Mouse (Mus musculus) bone marrow, adult 2 months (tissue): ENCODE results near the gene Atl2. TPM values are rescaled to one million over a fixed set of nuclear protein-coding genes. Genes with fewer than 3 reads are reported as not detected.
A peak's percentile ranks its signal among the peaks of the same experiment; 100 is the strongest.

ENCODE experiments used
- H3K27ac ChIP-seq: fragments of 200-500 bp; 2 replicates; pipeline ENCODE4 v1.5.1; 2012; ENCODE audit warnings: low read depth, mild to moderate bottlenecking, control low read depth, inconsistent platforms, low read length; ENCODE audit not compliant: control insufficient read depth, poor library complexity, insufficient read depth
- H3K4me1 ChIP-seq: fragments of 200-500 bp; 2 replicates; pipeline ENCODE4 v1.6.1; 2011; ENCODE audit warnings: low read length; ENCODE audit not compliant: control insufficient read depth, insufficient read depth
- H3K4me3 ChIP-seq: fragments of 200-500 bp; replicated peaks from 2 replicates; pipeline ENCODE3; 2011; ENCODE audit warnings: mild to moderate bottlenecking, low read depth, low read length, control low read depth; ENCODE audit not compliant: control insufficient read depth
- CTCF ChIP-seq: fragments of 200-500 bp; IDR thresholded peaks from 2 replicates; pipeline ENCODE4 v1.5.1; 2011; ENCODE audit warnings: low read length, control low read depth; ENCODE audit not compliant: control insufficient read depth, insufficient read depth
- POLR2A ChIP-seq: fragments of 200-500 bp; IDR thresholded peaks from 2 replicates; pipeline ENCODE4 v1.6.1; 2011; ENCODE audit warnings: low read depth, mild to moderate bottlenecking, control low read depth, low read length, borderline replicate concordance; ENCODE audit not compliant: control insufficient read depth
- WGBS: fragments of 180-500 bp; shearing (Covaris S2); methylation state at CpG from one replicate; pipeline ENCODE4 v1.1.7; 2018; 5-methylcytosine and 5-hydroxymethylcytosine counted together
- polyA plus RNA-seq: library from polyadenylated mRNA; stranded (reverse); fragments of >200 nt; gene quantifications from 2 replicates; pipeline ENCODE4 v1.2.4, GENCODE M21; 2011; ENCODE audit warnings: low replicate concordance; ENCODE audit not compliant: missing spikeins, insufficient read depth, insufficient read length

Atl2 gene
- polyA plus RNA-seq, 1 experiment, result 26.7 TPM

- Histone ChIP-seq H3K4me1 (no peaks in the 10 kb centered on the region), H3K4me3 (no peak overlapping the region), H3K27ac (no peak overlapping the region)
- 83% methylated on average over 2 of the region's 2 CpGs for WGBS
- no peak for TF ChIP-seq CTCF
- no peak for TF ChIP-seq POLR2A
Observed at GRCm38 (mm10) chr17:79845695-79846094, 50.2 kb downstream of the Atl2 start.

GRCm38 (mm10) chr17:79840254-79841238, 55.4 kb downstream of the Atl2 start:
- no peak overlapping the region for H3K27ac ChIP-seq
- TF ChIP-seq POLR2A (no peak), CTCF (peak; percentile 38; the same call in 1 of the 2 replicates)
- 40% methylated on average over 7 of the region's 7 CpGs for WGBS
- H3K4me1 ChIP-seq, result no peaks in the 10 kb centered on the region
- no peak overlapping the region for H3K4me3 ChIP-seq

DNA sequence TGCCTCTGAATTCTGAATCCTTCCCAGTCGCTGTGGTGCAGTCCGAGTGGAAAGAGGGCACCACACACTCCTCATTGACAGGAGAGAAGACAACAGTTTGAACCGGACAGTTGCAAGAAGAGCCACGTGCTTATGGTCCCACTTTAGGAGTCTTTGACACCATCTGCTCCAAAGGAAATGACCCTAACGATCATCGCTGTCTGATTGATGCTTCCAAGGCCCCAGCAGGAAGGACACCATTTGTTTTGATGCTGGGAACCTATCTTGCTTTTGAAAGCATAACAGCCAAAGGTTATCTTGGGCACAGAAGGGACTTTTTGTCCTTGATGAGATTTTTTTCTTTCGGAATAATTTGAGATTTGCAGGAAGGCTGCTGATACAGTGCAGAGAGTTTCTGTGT, 58.9 kb downstream of the Atl2 start:
- no peak overlapping the region for H3K4me3 ChIP-seq
- 75% methylated on average over 7 of the region's 7 CpGs for WGBS
- H3K27ac ChIP-seq, result no peak overlapping the region
- no peaks in the 10 kb centered on the region for H3K4me1 ChIP-seq
- TF ChIP-seq POLR2A, result no peak
- TF ChIP-seq CTCF, result no peak

DNA sequence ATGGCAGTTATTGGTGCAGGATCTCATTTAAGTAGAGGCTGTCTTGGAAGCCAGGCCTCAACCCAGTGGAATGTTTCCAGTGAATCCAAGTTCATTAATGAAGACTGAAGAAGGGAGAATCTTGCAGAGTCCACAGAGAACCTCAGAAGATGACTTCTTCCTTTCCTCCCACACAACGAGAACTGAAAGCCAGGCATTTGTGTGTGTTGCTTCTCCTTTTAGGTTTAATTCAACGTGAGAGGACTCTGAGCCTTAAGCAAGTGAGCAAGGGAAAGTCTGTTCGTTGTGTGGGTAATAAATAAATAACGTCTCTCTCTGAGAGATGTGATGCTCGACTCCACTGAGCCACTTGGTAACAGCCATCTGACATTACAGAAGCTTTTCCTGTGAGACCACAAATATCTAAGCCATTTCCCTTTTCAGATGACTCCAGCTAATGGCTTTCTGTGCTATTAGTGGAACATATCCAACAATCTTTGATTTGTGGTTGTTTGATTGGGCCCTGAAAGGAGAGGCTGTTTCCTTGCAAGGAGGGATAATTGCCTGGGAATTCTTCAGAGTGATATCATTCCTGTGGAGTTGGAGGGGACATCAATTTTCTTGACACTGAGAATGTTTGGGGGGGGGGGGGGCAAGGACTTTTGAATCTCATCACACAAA, 60.1 kb downstream of the Atl2 start:
- no peak overlapping the region for H3K27ac ChIP-seq
- TF ChIP-seq POLR2A (no peak), CTCF (no peak)
- no peak overlapping the region for H3K4me3 ChIP-seq
- H3K4me1 ChIP-seq, result no peaks in the 10 kb centered on the region
- 2% methylated on average over 5 of the region's 5 CpGs for WGBS

GRCm38 (mm10) chr17:79832284-79832683, 63.6 kb downstream of the Atl2 start:
- 56% methylated on average over 1 of the region's 1 CpGs for WGBS
- Histone ChIP-seq H3K4me3 (no peak overlapping the region), H3K27ac (no peak overlapping the region), H3K4me1 (no peaks in the 10 kb centered on the region)
- TF ChIP-seq CTCF (no peak), POLR2A (no peak)

DNA sequence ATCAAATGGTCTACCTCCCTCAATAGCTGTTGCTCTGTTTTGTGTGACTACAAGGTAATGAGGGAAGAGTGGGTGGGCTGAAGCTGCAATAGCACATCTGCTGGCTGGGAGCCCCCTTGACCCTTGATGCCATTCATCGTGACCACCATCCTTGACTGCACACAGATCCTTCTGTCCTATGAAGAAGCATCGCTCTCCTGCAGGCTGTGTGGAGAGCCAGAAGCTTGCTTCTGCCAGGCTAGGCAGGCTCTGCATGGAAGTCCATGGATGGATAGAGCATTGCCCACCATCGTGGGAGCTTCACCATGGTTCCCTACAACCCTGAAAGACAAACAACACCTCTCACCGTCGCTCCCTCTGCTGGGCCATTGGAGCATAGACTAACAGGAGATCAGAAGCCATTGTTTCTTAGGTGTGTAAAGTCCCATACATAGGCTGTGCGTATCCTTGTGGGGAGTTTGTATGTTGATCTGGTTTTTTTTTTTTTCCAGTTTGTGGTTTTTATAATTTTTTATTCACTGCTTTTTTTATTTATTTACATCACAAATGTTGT, 69.4 kb downstream of the Atl2 start:
- no peaks in the 10 kb centered on the region; the same call in 1 of the 2 replicates for H3K4me1 ChIP-seq
- no peak overlapping the region for H3K27ac ChIP-seq
- TF ChIP-seq CTCF, result no peak
- TF ChIP-seq POLR2A, result no peak
- 72% methylated on average over 6 of the region's 6 CpGs for WGBS
- no peak overlapping the region for H3K4me3 ChIP-seq

- Histone ChIP-seq H3K4me1 (no peaks in the 10 kb centered on the region; the same call in 1 of the 2 replicates), H3K4me3 (no peak overlapping the region), H3K27ac (no peak overlapping the region)
- 58% methylated on average over 11 of the region's 11 CpGs for whole genome bisulfite sequencing
- no peak for TF ChIP-seq POLR2A
- no peak for TF ChIP-seq CTCF
Observed at GRCm38 (mm10) chr17:79825241-79826030, 70.5 kb downstream of the Atl2 start.

DNA sequence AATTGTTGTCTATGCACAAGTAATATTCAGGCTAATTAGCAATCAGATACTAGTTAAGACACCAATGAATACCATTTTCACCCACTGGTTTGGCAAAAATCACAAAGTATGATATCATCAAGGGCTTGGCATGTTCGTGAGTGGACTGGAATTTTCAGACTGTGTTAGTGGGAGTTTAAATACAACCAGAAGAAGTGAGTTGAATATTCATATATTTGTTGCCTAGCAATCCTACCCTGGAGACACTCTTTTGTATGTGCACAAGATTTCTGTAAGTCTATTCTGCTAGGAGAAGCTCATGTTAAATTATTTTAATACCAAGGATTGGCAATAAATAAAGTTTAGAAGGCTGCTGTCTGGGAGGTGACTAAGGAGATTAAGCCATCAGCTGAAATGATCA, 71.5 kb downstream of the Atl2 start:
- Histone ChIP-seq H3K4me3 (no peak overlapping the region), H3K4me1 (no peaks in the 10 kb centered on the region; the same call in 1 of the 2 replicates), H3K27ac (no peak overlapping the region)
- WGBS, result 70% methylated on average over 1 of the region's 1 CpGs
- TF ChIP-seq CTCF (no peak), POLR2A (no peak)
